Mouse (Mus musculus) ES-E14 (cell line): ENCODE measurements at regions not wholly inside any gene's neighbourhood (a gene's known extent, or its start where the extent isn't known, plus 50 kb on each side); places are given as distances from the start of the nearest gene placed in this dataset.

Source experiments
- DNase-seq: peaks from one replicate; pipeline ENCODE4 v3.0.0-alpha.2; 2013; ENCODE audit warnings: low read depth, low spot score
- H3K27ac ChIP-seq: 2 replicates; pipeline ENCODE4 v1.5.1; 2012; ENCODE audit warnings: low read depth, mild to moderate bottlenecking, low read length, moderate library complexity, mixed read lengths; ENCODE audit not compliant: poor library complexity, insufficient read depth, severe bottlenecking
- H3K36me3 ChIP-seq: 2 replicates; pipeline ENCODE4 v1.6.1; 2012; ENCODE audit warnings: mild to moderate bottlenecking, low read length, moderate library complexity, mixed read lengths; ENCODE audit not compliant: control insufficient read depth, poor library complexity, insufficient read depth, severe bottlenecking
- H3K4me1 ChIP-seq, 2 experiments: fragments of 150-350 bp in 1 of 2; sonication (generic) in 1 of 2; 2 replicates each; pipeline ENCODE4 v1.6.1; 2012; ENCODE audit warnings: low read length in 2 of 2, mild to moderate bottlenecking in 1 of 2, mixed read lengths in 1 of 2; ENCODE audit not compliant: control insufficient read depth in 2 of 2, insufficient read depth in 2 of 2, poor library complexity in 1 of 2
- H3K4me3 ChIP-seq, 2 experiments: fragments of 150-350 bp in 1 of 2; sonication (generic) in 1 of 2; 2 replicates each; pipeline ENCODE4 v1.5.1; 2012; ENCODE audit warnings: low read length in 2 of 2, low read depth in 1 of 2, mild to moderate bottlenecking in 1 of 2, mixed read lengths in 1 of 2; ENCODE audit not compliant: insufficient read depth in 1 of 2, poor library complexity in 1 of 2, severe bottlenecking in 1 of 2
- H3K9ac ChIP-seq: 2 replicates; pipeline ENCODE4 v1.6.1; 2012; ENCODE audit warnings: low read depth, mild to moderate bottlenecking, low read length, mixed read lengths; ENCODE audit not compliant: poor library complexity, insufficient read depth, severe bottlenecking
- H3K9me3 ChIP-seq: fragments of 150-350 bp; sonication (generic); 2 replicates; pipeline ENCODE4 v1.6.1; 2012; ENCODE audit warnings: low read depth, mild to moderate bottlenecking, low read length; ENCODE audit not compliant: control insufficient read depth, insufficient read depth
- CHD2 ChIP-seq: IDR thresholded peaks from 2 replicates; pipeline ENCODE4 v1.6.1; 2014; ENCODE audit warnings: mild to moderate bottlenecking, low read depth, low read length, inconsistent platforms
- HCFC1 ChIP-seq: IDR thresholded peaks from 2 replicates; pipeline ENCODE4 v1.6.1; 2012; ENCODE audit warnings: low read length, inconsistent platforms, borderline replicate concordance; ENCODE audit not compliant: insufficient read depth
- MAFK ChIP-seq: IDR thresholded peaks from 2 replicates; pipeline ENCODE4 v1.6.1; 2014; ENCODE audit warnings: mild to moderate bottlenecking, low read depth, low read length, inconsistent platforms; ENCODE audit not compliant: insufficient read depth
- ZC3H11A ChIP-seq: IDR thresholded peaks from 2 replicates; pipeline ENCODE4 v1.6.1; 2012; ENCODE audit warnings: low read depth, mild to moderate bottlenecking, inconsistent platforms, low read length, borderline replicate concordance
- ZNF384 ChIP-seq: IDR thresholded peaks from 2 replicates; pipeline ENCODE4 v1.6.1; 2012; ENCODE audit warnings: low read depth, low read length, inconsistent platforms
- in situ Hi-C, 2 experiments: fragments of 600-800 bp; cut with MboI; formaldehyde crosslinking; loops; one replicate each; pipeline ENCODE4 v1.15.1; 2025; ENCODE audit warnings: low sequenced_read_pairs in 2 of 2, inconsistent platforms in 1 of 2; ENCODE audit not compliant: unreplicated experiment in 2 of 2

GRCm38 (mm10) chr1:67286338-67286737 is 163.5 kb downstream of the Cps1 start:
- H3K4me3 ChIP-seq: no peak overlapping the region
- no peak for TF ChIP-seq ZC3H11A
- TF ChIP-seq HCFC1: no peak
- TF ChIP-seq CHD2: no peak
- TF ChIP-seq MAFK: no peak
- TF ChIP-seq ZNF384: no peak
- in situ Hi-C loops: no loop called here
- H3K4me1 ChIP-seq: no peaks in the 10 kb centered on the region
- no peaks in the 10 kb centered on the region for H3K9me3 ChIP-seq
- no peaks in the 10 kb centered on the region for H3K36me3 ChIP-seq
- H3K9ac ChIP-seq: no peak overlapping the region
- no peak overlapping the region for H3K27ac ChIP-seq
- DNase-seq: no peak

GRCm38 (mm10) chr1:67307591-67307990 is 184.8 kb downstream of the Cps1 start:
- H3K9ac ChIP-seq: no peak overlapping the region
- in situ Hi-C loops: no loop called here
- H3K4me1 ChIP-seq: no peaks in the 10 kb centered on the region
- H3K36me3 ChIP-seq: no peaks in the 10 kb centered on the region
- peak; percentile 39 for DNase-seq
- peak overlapping the region in 1 of 2 experiments; percentile 3; a peak in 1 of 4 replicates for H3K4me3 ChIP-seq
- no peaks in the 10 kb centered on the region for H3K9me3 ChIP-seq
- H3K27ac ChIP-seq: no peak overlapping the region
- TF ChIP-seq ZC3H11A (no peak), MAFK (no peak), HCFC1 (no peak)
